Mouse (Mus musculus): ENCODE measurements around the gene Fkbp7. TPM values are rescaled to one million over a fixed set of nuclear protein-coding genes. Genes with fewer than 3 reads are reported as not detected.
A peak's percentile ranks its signal among the peaks of the same experiment; 100 is the strongest.

Gene Fkbp7
- polyA plus RNA-seq, 1 experiment from 2014 or later, result 19.2 TPM

- Histone ChIP-seq H3K4me3 (no peak overlapping the region), H3K9me3 (no peaks in the 10 kb centered on the region), H3K36me3 (peaks cover 33% of the 10 kb centered on the region), H3K27ac (no peak overlapping the region), H3K27me3 (ENCODE audit: insufficient read depth, poor library complexity, severe bottlenecking) (no peaks in the 10 kb centered on the region), H3K4me1 (replicated peaks) (no peaks in the 10 kb centered on the region)
- DNase-seq (ENCODE audit: low spot score), result no peak
- 90% methylated on average over 5 of the region's 5 CpGs for WGBS
Observed at GRCm38 (mm10) chr2:76620188-76620587, 52.7 kb downstream of the Fkbp7 start.

- 59% methylated on average over 1 of the region's 1 CpGs for WGBS
- Histone ChIP-seq H3K27ac (no peak overlapping the region), H3K9me3 (no peaks in the 10 kb centered on the region), H3K36me3 (peaks cover 13% of the 10 kb centered on the region), H3K27me3 (ENCODE audit: insufficient read depth, poor library complexity, severe bottlenecking) (no peaks in the 10 kb centered on the region), H3K4me1 (replicated peaks) (no peaks in the 10 kb centered on the region), H3K4me3 (no peak overlapping the region)
- peak; percentile 8 for DNase-seq (ENCODE audit: low spot score)
Observed at GRCm38 (mm10) chr2:76618078-76618477, 54.8 kb downstream of the Fkbp7 start.

Other genes with a start within 250 kb of the Fkbp7 start
- gene Prkra, start 25.1 kb downstream of the Fkbp7 start, polyA plus RNA-seq (2016; fragmentation: Nextera tagmentation; extraction: Ambion mirVana), result 86.9 and 96.2 TPM in 2 replicates
- gene Pjvk, start 24.6 kb downstream of the Fkbp7 start, polyA plus RNA-seq (2016; fragmentation: Nextera tagmentation; extraction: Ambion mirVana), result 0.62 and 0.82 TPM in 2 replicates
- 8.5 and 8.8 TPM in 2 replicates for gene Plekha3, start 2.2 kb upstream of the Fkbp7 start, polyA plus RNA-seq (2016; fragmentation: Nextera tagmentation; extraction: Ambion mirVana)

All from hindbrain, embryonic 10.5 days (tissue).